Mouse (Mus musculus) WW6 (cell line): ENCODE measurements around the gene Sp7.

Experiments used
- DNase-seq: peaks from one replicate; pipeline ENCODE4 v3.0.0-alpha.2; 2013; ENCODE audit warnings: low read depth, low spot score

Gene Sp7

DNA sequence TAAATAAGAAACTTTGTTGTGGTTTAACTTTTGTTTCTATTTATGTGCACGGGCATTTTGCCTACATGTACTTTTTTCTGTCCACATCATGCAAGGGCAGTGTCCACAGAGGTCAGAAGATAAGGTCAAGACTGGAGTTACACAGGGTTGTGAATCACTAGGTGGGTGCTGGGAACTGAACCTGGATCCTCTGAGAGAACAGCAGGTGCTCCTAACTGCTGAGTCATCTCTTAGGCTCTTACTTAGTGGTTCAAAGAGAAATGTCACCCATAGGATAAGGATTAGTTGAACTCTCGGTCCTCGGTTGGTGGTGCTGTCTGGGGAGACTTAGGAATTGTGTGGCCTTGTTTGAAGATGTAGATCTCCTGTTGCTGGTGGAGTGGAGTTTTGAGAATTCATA, 22.0 kb upstream of the Sp7 start:
- DNase-seq: no peak

GRCm38 (mm10) chr15:102386640-102387039, 19.7 kb upstream of the Sp7 start:
- no peak for DNase-seq

DNA sequence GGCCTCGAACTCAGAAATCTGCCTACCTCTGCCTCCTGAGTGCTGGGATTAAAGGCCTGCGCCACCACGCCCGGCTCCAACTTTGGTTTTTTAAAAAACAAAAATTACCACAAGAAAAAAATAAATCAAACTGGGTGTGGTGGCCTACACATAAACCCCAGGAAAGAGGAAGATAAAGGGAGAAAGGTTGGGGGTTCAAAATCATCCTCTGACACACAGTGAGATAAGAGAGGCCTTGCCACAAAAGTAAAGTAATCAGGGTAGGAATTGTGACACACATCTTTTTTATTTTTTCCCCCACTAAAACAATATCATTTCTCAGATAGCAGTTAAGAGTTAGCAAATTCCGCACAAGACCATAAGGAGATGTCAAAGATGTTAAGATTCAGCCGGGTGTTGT, 16.7 kb upstream of the Sp7 start:
- DNase-seq: no peak

GRCm38 (mm10) chr15:102381575-102381974, 14.6 kb upstream of the Sp7 start:
- peak; percentile 60 for DNase-seq

DNA sequence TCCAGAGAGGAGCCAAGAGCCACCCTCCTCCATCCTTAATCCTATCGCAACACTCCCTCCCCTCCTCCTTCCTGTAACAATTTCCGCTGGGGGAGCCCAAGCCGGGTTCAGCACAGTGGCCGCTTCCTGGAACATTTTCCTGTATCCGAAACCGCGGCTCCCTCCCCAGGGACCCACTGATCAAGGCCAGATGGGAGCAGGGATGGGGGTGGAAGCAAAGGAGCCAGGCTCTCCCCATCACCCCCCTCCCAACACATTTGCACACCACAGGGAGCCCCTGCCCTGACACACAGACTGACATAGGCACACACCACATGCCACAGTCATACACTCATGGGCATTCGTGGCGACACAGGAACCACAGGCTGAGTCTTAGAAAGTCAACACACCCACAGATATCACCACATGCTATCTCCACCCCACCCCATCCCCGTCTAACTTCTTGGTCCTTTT, 10.9 kb upstream of the Sp7 start:
- no peak for DNase-seq

DNA sequence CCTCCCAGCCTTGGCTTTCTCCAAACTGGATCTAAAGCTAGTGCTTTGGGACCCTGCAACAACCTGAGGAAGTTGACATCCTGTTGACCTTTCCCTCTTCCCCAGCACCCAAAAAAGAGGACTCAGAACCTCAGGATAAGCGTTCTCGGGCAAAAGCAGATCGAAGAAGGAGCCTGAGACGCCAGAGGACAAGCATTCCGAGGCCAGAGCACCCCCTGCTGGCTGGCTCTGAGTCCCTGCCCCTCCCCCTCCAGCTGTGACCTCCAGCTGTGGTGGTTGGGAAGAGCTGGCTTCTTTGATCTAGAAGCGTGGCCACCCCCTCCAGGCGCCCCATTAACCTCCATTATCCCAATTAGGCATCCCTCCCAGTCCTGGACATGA, 10.2 kb upstream of the Sp7 start:
- DNase-seq: no peak

- DNase-seq: no peak
Measured at GRCm38 (mm10) chr15:102376453-102377162, 9.6 kb upstream of the Sp7 start.

- no peak for DNase-seq
Measured at GRCm38 (mm10) chr15:102370727-102371126, 3.7 kb upstream of the Sp7 start.

- DNase-seq: no peak
Measured at GRCm38 (mm10) chr15:102369972-102370371, 3.0 kb upstream of the Sp7 start.

DNA sequence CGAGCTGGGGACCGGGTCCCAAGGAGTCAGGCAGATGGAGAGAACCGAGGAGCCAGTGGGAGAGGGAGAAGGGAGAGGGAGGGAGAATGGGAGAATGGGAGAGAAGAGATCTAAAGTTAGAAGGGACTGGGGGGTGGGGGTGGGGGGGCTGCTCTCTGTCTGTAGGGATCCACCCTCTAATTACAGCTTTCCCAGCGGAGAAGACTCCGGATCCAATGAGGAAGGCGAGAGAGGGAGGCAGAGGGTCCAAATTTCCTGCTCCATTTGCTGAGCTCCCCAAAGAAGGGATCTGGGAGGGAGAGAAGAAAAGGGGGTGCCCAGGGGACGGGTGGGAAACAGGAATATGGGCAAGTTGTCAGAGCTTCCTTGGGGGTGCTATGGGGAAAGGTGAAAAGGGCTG, 744 bp downstream of the Sp7 start:
- DNase-seq: no peak

- no peak for DNase-seq
Measured at GRCm38 (mm10) chr15:102364678-102365077, 2.3 kb downstream of the Sp7 start.

DNA sequence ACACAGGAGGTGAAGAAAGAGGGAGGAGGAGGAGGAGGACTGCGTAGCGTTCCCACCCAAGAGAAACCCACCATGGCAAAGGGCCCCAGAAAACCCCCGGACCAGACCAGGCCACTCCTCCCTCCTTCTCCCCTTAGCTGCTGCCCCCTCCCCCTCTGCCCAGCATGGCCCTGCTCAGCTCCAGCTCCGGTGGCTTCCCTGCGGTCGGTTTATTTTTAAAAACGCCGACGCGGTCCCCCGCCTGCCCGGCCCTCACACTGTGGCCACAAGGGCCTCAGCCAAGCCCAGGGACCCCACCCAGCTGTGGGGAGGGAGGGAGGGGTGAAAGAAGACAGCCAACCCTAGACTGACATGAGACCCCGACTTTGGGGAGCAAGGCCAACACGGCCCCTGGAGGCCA, 4.3 kb downstream of the Sp7 start:
- no peak for DNase-seq

DNA sequence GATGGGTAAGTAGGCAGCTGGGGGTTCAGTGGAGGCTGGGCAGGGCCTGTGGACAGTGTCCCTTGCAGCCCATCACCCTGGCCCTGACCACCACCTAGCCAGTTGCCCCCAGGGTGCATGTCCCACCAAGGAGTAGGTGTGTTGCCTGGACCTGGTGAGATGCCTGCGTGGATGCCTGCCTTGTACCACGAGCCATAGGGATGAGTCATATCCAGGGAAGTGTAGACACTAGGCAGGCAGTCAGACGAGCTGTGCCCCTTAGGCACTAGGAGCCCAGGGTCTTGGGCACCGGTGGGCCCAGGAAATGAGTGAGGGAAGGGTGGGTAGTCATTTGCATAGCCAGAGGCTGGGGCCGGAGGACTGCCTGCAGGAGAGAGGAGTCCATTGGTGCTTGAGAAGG, 8.1 kb downstream of the Sp7 start:
- no peak for DNase-seq

- no peak for DNase-seq
Measured at GRCm38 (mm10) chr15:102358126-102358525, 8.9 kb downstream of the Sp7 start.

DNA sequence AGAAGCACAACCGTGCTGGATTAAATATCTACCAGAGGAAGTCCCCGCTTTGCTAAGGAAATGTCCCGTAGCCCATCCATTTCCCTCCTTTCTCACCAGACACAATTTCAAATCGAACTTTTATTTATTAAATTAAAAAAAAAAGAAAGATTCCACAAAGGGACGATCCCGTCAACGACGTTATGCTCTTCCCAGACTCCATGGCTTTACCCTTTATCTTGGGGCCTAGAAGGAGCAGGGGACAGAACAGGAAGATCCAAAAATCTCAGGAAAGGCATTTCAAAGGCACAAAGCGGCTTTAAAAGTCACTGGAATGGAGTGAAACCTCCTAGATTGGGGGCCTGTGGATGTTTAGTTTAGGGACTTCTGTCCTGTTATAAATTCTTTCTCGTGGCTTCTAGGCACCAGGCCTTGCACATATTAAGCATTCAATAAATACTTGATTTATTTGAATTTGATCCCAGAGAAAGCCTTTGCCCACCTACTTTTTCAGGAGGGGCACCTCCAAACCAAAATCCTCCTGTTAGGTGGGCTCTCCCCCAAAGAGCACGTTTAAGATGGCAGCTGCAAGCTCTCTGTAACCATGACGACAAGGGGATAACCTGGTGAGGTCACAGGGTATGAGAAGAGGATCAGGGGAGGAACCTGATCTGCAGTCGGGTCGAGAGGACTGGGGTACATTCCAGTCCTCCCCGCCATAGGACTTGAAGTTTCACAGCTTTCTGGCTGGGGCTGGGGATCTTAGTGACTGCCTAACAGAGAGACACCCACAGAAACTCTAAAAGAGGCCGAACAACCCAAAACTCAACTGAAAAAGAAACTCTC, 10.3 kb downstream of the Sp7 start:
- DNase-seq: no peak

GRCm38 (mm10) chr15:102355871-102356441, 11.0 kb downstream of the Sp7 start:
- no peak for DNase-seq

- DNase-seq: no peak
Measured at GRCm38 (mm10) chr15:102355134-102355870, 11.7 kb downstream of the Sp7 start.

GRCm38 (mm10) chr15:102353986-102354385, 13.0 kb downstream of the Sp7 start:
- DNase-seq: no peak

- no peak for DNase-seq
Measured at GRCm38 (mm10) chr15:102352177-102352576, 14.8 kb downstream of the Sp7 start.

DNA sequence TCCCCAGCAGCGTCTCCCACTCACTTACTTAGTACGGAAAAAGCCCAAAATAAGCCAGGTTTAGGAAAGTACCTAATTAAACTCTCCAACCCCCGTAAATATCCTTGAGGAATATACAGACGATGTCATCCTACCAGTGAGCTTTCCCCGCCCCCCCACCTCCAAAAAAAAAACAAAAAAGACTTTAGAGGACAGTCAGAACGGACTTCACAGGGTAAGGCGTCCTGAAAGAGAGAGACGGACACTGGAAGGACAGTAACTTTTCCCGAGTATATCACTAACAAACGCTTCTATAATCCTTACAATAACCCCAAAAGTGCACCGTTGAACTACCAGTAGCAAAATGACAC, 16.1 kb downstream of the Sp7 start:
- DNase-seq: no peak

GRCm38 (mm10) chr15:102350138-102350941, 16.6 kb downstream of the Sp7 start, which contains the start of gene Aaas:
Gene Aaas, minus strand, starts transcription at chr15:102350771.
- peak; percentile 95 for DNase-seq
